Mouse (Mus musculus) cerebellum, adult 18-20 months (tissue): Measurements from ENCODE around the gene Ankra2.

Source experiments
- DNase-seq, 2 experiments: peaks; one replicate each; pipeline ENCODE4 v3.0.0; 2021

Ankra2 gene

DNA sequence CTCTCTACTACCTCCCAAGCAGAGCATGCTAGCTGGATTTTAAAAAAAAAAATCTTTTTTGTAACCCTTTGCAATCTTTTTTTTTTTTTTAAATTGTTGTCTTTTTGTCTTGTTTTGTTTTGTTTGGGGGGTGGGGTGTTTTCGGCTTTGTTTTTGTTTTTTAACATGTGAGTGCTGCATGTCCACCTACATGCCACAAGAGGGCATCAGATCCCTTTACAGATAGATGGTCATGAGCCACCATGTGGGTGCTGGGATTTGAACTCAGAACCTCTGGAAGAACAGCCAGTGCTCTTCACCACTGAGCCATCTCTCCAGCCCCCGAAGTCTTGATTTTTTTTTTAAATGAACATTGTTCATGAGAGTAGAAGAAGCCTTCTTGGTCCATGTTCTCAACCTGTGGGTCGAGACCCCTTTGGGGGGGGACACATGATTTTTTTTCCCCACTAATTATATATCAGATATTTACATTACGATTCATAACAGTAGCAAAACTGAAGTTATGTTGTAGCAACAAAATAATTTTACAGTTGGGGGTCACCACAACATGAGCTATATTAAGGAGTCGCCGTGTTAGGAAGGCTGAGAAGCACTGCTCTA lies 35.1 kb downstream of the Ankra2 start:
- DNase-seq: no peak

DNA sequence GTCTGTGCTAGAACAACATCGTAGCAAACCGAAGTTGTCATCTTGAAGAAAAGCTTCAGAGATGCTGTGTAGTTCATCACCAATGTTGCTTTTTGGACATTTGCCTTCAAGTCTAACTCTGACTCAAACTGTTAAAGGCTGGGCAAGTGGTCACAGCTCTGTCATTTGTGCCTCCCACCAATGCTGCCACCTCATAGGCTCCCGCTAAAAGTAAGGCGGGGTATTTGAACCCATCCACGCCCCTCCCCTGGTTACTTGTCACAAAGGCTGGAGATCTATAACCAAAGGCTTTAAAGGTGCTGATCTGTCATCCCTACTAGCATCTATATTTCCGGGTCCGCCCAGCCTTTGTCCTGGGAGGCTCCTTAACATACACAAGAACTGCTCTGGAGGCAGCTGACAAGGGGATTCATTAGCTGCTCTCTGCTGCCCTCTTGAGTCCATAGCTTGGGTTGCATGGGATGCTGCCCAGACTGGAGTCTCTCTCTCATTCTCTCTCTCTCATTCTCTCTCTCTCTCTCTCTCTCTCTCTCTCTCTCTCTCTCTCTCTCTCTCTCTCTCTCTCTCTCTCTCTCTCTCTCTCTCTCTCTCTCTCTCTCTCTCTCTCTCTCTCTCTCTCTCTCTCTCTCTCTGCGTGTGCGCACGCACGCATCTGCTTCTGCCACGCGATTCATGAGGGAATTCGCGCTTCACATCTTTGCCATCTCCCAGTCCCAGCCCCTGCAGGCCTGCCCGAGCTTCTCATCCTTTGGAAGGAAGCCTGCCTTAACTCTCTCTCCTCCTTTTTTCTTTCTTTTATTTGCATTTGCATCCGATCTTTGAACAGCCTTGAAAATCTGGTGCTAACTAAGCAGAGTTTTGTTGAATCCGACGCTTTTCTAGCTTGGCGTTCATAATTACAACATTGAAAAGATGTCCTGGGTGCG lies 36.2 kb downstream of the Ankra2 start:
- DNase-seq: peak; percentile 76 to 78

DNA sequence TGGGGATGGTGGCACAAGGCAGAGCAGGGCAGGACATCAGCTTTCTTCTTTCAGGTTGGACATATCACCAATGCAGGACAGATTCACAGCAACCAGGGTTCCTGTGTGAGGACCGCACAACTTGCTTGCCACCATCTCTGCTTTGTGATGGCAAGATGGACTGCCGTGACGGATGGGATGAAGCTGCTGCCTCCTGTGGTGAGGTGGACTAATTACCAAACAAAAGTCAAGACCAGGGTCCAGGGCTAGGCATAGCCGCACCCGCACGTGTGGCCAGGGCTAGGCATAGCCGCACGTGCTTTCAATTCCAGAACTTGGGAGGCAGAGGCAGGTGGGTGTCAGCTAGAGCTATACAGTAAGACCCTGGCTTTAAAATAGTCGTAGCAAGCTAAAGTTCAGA lies 42.4 kb downstream of the Ankra2 start:
- no peak for DNase-seq

DNA sequence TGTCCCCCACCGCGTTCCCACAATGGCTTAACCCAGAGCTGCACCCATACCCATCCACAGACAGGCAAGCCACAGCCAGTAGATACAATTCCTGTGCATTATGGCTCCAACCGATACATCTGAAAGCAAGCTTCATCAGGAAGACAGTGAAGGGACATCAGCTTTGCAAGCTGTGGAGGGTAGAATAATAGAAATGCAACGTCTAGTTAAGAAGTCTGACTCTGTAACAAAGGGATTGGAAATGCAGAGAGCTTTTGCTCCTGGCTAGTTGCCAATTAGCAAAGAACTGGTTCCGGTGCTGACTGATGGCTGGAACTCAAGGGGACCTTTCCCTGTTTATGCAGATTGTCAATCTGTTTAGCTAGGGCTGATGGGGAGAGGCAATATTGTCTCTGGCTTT lies 43.5 kb downstream of the Ankra2 start:
- DNase-seq: no peak

DNA sequence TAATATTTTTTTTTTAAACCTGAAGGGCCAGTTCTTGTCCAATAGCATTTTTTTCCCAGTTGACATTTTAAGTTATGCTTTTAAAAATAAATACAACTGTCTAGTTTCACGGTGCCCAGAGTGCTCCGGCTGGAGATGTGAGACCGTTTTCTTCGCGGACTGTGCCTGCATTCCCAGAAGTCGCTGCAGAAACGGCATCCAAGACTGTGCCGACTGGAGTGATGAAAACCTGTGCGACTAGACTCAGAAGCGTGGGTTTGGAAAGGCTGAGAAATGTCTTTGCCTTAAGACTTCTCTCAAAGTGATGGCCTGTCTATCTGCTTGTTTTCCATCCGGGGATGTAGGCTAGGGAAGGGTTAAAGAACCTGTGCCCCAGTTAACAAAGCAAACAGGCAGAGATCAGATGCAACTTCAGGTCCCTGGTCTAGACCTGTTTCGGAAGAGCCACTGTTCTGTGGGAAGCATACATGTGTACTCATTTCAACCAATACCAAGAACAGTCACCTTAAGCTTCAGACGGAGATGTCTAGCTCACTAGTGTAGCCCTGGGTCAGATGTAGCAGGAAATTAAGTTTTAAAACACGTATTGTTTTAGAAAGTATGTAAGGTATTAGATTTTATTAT lies 44.1 kb downstream of the Ankra2 start:
- DNase-seq: no peak

DNA sequence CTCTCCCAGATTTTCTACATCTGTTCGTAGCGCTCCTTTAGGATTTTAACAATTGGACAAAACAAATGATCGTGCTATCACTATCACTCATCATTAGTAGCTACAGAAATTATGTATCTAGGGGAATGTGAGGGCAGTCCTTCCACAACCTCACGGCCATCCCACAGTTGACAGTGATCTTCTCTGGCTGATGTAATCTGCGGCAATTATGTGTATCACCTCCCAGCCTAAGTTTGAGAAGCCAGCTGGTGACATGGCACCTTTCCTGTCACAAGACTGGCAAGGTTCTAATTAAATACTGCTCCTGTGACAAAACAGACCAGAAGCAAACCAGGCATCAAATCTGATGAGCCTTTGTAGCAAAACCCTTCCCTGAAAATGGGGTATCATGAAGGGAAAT lies 45.1 kb downstream of the Ankra2 start:
- DNase-seq: no peak

DNA sequence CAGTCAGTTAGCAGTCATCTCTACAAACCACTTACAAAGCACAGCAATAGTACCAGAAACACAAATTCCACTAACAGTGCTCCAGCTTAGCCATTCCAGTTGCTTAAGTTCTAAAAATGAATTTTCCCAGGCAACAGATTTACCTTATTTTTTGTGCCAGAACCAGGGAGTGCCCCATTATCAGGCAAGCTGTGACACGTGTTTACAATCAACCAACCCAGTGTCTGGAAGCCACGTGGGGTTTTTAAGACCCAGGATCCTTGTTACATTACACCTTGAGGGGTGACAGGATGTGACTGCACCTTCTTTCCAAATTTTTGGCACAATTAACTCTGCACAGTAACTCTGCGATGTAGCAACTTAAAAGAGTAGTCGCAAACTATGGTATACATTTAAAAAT lies 45.9 kb downstream of the Ankra2 start:
- no peak for DNase-seq

DNA sequence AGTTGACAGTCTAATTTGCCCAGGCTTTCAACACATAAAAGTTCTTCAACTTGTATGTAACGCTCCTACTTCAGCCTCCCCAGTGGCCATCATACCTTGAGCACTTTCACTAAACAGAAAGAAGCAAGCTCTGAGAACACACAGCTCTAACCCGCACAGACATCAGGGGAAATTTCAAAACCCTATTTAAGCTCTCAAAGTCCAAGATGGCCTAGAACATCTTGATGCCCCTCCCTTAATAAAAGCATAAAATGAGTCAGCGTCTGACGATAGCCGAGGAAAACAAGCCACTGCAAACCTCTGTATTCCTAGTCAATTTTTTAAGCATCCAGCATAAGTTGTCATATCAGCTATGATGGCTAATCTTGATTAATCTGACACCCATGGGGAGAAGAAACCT lies 48.7 kb downstream of the Ankra2 start:
- DNase-seq: no peak

DNA sequence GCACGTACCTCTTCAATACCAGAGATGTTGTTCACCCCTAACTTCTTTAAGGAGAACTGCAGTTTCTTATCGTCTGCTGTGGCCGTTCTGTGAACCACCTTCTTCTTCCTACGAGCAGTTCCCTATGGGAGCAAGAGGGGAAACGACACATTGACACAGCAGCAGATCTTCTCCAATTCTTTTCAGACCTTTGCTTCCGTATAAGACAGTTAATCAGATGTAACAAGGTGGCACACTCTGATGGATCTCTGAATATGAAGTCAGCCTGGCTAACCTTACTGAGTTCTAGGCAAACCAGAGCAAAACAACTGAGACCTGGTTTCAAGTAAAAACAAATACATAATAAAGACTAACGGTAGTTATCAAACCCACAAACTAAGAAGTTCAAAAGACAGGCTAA lies 50.8 kb downstream of the Ankra2 start:
- no peak for DNase-seq

DNA sequence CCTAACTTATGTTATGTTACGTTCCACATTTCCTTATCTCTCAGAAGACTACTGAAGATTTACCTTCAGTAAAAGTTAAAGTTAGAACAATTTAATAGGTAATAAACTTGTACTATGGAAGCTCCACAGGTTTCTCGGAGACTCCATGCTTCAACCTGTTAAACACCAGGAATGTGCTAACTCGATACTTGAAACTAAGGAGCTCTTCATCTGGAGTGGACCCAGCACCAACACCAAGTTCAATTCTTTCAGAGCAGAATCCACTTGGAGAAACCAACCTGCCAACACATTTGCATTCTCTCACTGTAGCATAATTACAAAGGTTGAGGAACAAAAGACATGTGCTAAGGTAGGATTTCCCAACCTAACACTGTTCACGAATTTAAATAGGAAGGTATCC lies 52.2 kb downstream of the Ankra2 start:
- DNase-seq: no peak

DNA sequence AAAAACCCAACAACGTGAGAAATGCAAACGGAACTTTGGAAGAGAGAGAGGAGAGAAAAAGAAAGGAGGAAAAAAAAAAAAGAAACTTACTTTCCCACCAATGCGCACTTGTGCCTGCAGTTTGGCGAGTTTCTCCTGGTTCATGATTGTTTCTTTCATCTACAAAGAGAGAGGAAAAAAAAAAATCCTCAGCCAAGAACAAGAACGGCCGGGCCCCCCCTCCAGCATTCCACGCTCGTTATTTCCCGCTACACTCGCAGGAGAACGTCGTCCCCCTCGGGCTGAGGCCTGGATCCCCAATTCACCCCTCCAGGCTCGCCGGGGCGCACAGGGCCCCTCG lies 53.2 kb downstream of the Ankra2 start:
- DNase-seq: no peak

DNA sequence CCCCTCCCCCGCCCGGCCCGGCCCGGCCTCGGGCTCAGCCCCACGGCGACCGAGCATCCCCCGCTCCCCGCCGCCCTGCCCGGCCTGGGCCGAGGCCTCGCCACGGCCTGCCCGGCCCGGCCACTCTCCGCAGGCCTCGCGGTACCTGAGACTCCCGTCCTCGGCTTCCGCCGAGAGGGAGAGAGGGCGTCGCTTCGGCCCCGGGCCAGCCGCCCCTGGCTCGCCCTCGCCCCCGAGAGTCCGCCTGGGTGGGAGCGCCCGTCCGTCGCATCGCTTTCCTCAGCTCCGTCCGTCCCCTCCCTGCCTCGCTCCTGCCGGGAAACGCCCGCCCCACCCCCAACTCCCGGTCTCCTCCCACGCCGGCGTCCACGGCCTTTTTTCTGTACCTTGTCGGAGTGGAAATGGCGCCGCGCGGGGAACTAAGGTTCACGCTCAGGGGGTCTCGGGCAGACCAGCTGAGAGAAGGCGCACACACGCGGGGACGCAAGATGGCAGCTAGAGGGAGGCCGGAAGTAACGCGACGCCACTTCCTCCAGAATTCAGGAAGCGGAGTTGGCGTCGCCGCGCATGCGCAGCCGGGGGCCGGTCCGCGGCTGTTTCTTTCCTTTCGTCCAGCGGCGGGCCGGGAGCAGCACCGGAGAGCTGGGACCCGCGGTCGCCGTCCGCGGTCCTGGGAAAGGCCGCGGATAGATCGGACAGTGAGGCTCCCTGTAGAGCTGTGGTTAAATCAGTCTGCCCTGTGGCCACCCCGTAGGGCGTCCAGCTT lies 53.8 kb downstream of the Ankra2 start, which contains the start of gene Btf3:
Btf3 (minus strand) TSS at position 527 of the 766 bp plus-strand sequence.
- peak; percentile 94 to 96 for DNase-seq

DNA sequence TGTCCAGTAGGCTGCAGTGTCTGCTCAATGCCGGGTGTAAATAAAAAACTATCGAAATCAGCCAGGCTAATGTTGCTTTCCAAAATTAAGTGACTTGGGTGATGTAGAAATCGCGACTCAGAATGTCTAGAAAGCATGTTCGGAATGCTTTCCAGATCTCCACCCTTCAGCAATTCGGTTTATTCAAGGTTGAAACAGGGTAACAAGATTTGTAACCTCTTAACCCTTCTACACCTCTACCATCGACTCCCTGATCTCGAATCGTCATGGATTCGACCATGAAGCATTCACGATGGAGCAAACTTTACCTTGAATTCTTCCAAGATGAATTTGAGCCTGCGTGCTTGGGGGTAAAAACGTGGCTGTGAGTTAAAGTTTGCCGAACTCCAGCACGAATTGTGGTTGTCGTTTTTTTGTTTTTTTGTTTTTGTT lies 54.4 kb downstream of the Ankra2 start:
- DNase-seq: no peak

DNA sequence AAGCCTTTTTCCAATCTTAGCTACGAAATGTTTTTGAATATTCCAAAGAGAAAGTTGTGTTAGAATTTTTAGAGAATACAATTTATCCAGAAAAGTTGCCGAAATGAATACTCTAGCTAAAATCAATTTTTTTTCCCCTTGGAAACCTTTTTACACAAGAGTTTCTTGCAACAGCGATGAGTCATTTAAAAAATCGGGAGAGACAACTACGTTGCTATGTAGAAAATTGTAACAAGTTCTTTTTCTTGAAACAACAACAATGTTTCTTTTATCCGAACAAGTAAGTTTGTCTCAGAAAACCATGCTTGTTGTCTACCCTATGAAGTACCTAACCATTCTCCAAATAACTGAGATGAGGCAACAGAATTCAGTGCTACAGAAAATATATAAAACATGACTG lies 55.0 kb downstream of the Ankra2 start:
- no peak for DNase-seq
